Mouse (Mus musculus): ENCODE data around the gene Rufy2.
"Not testable (repeated sequence)": the region's sequence is repeated elsewhere in the genome, so short reads cannot be mapped to it uniquely, and the experiment has no call there.

Rufy2 gene

GRCm38 (mm10) chr10:63051267-63051666 is 71.2 kb downstream of the Rufy2 start:
- DNase-seq (ENCODE audit: low spot score in 2 of 2): no peak

- DNase-seq (ENCODE audit: low spot score in 2 of 2): no peak
Observed at GRCm38 (mm10) chr10:63052011-63052410, 72.0 kb downstream of the Rufy2 start.

GRCm38 (mm10) chr10:63053007-63053406 is 73.0 kb downstream of the Rufy2 start:
- no peak for DNase-seq (ENCODE audit: low spot score in 2 of 2)

GRCm38 (mm10) chr10:63054071-63054470 is 74.0 kb downstream of the Rufy2 start:
- DNase-seq (ENCODE audit: low spot score in 2 of 2): not testable (repeated sequence)

- DNase-seq (ENCODE audit: low spot score in 2 of 2): peak in 1 of 2 experiments; percentile 27
Observed at GRCm38 (mm10) chr10:63054586-63054985, 74.6 kb downstream of the Rufy2 start.

- DNase-seq (ENCODE audit: low spot score in 2 of 2): no peak
Observed at GRCm38 (mm10) chr10:63056966-63057750, 77.1 kb downstream of the Rufy2 start.

- DNase-seq (ENCODE audit: low spot score in 2 of 2): no peak
Observed at GRCm38 (mm10) chr10:63059862-63060261, 79.8 kb downstream of the Rufy2 start, which contains the start of gene Pbld1. Gene Pbld1 (plus strand): TSS chr10:63060162.

GRCm38 (mm10) chr10:63060406-63060805 is 80.4 kb downstream of the Rufy2 start:
- DNase-seq (ENCODE audit: low spot score in 2 of 2): no peak

GRCm38 (mm10) chr10:63061266-63061665 is 81.2 kb downstream of the Rufy2 start:
- DNase-seq (ENCODE audit: low spot score in 2 of 2): no peak

GRCm38 (mm10) chr10:63062696-63063095 is 82.7 kb downstream of the Rufy2 start:
- no peak for DNase-seq (ENCODE audit: low spot score in 2 of 2)

GRCm38 (mm10) chr10:63063365-63063764 is 83.3 kb downstream of the Rufy2 start:
- DNase-seq (ENCODE audit: low spot score in 2 of 2): no peak

GRCm38 (mm10) chr10:63064516-63064915 is 84.5 kb downstream of the Rufy2 start:
- DNase-seq (ENCODE audit: low spot score in 2 of 2): no peak

GRCm38 (mm10) chr10:63065561-63065960 is 85.5 kb downstream of the Rufy2 start:
- DNase-seq (ENCODE audit: low spot score in 2 of 2): no peak

GRCm38 (mm10) chr10:63065988-63066387 is 86.0 kb downstream of the Rufy2 start:
- peak; percentile 37 to 78 for DNase-seq (ENCODE audit: low spot score in 2 of 2)

Measured in spleen, postnatal 10 days (tissue).